Mouse (Mus musculus) hindbrain, postnatal 0 days (tissue): Measurements from ENCODE around the gene Cpped1. TPM values are rescaled to one million over a fixed set of nuclear protein-coding genes. Genes with fewer than 3 reads are reported as not detected.
A peak's percentile ranks its signal among the peaks of the same experiment; 100 is the strongest.

ENCODE experiments used
- ATAC-seq: fragments of 200-750 bp; cut with Nextera tagmentation; 2 replicates; pipeline ENCODE4 v1.8.0; 2017; ENCODE audit warnings: mild to moderate bottlenecking, moderate TSS enrichment, moderate library complexity
- DNase-seq: peaks from one replicate; pipeline ENCODE4 v3.0.0-alpha.2; 2015; ENCODE audit warnings: low spot score
- H3K27ac ChIP-seq: fragments of 300-500 bp; sonication (generic); 2 replicates; pipeline ENCODE4 v1.5.1; 2014; ENCODE audit warnings: mild to moderate bottlenecking
- H3K27me3 ChIP-seq: fragments of 300-500 bp; sonication (generic); 2 replicates; pipeline ENCODE4 v1.6.1; 2014; ENCODE audit warnings: low read length, mixed read lengths; ENCODE audit not compliant: insufficient read depth
- H3K36me3 ChIP-seq: fragments of 300-500 bp; sonication (generic); 2 replicates; pipeline ENCODE4 v1.6.1; 2014; ENCODE audit warnings: low read length, mixed read lengths; ENCODE audit not compliant: insufficient read depth
- H3K4me1 ChIP-seq: fragments of 300-500 bp; sonication (generic); 2 replicates; pipeline ENCODE4 v1.6.1; 2014; ENCODE audit warnings: antibody characterized with exemption, low read length, mixed read lengths; ENCODE audit not compliant: insufficient read depth
- H3K4me2 ChIP-seq: fragments of 300-500 bp; sonication (generic); 2 replicates; pipeline ENCODE4 v1.6.1; 2014; ENCODE audit warnings: low read depth, mild to moderate bottlenecking, low read length, moderate library complexity, mixed read lengths
- H3K4me3 ChIP-seq: fragments of 300-500 bp; sonication (generic); 2 replicates; pipeline ENCODE4 v1.5.1; 2014; ENCODE audit warnings: low read length
- H3K9ac ChIP-seq: fragments of 300-500 bp; sonication (generic); replicated peaks from 2 replicates; pipeline ENCODE4 v1.6.1; 2014; ENCODE audit warnings: mild to moderate bottlenecking, low read length, moderate library complexity, mixed read lengths
- H3K9me3 ChIP-seq: fragments of 300-500 bp; sonication (generic); 2 replicates; pipeline ENCODE4 v1.6.1; 2016; ENCODE audit warnings: low read length, mixed read lengths
- CTCF ChIP-seq: IDR thresholded peaks from 2 replicates; pipeline ENCODE4 v1.5.1; 2016; ENCODE audit warnings: antibody characterized with exemption, control low read depth, low read depth
- WGBS: fragments of 180-500 bp; shearing (Covaris S2); extraction: QIAGEN DNeasy Blood & Tissue Kit; methylation state at CpG from one replicate; pipeline ENCODE4 v1.1.7; 2014; 5-methylcytosine and 5-hydroxymethylcytosine counted together
- polyA plus RNA-seq: library from polyadenylated mRNA; unstranded; fragments of >200 nt; fragmentation: Nextera tagmentation; extraction: Ambion mirVana; gene quantifications from 2 replicates; pipeline ENCODE4 v1.2.1, GENCODE M21; 2015
- total RNA-seq: library from RNA; depleted of rRNA; stranded (reverse); fragments of >200 nt; gene quantifications from 2 replicates; pipeline ENCODE4 v1.2.3, GENCODE M21; 2014

The Cpped1 gene
- total and polyA plus RNA-seq, 2 experiments from 2014 or later = 18.6 to 25.6 TPM

GRCm38 (mm10) chr16:11820791-11821190, 88.5 kb downstream of the Cpped1 start:
- Histone ChIP-seq H3K4me3 (no peak overlapping the region), H3K4me2 (no peak overlapping the region), H3K36me3 (no peaks in the 10 kb centered on the region), H3K9me3 (no peaks in the 10 kb centered on the region), H3K9ac (no peak overlapping the region), H3K27ac (no peak overlapping the region), H3K27me3 (no peaks in the 10 kb centered on the region), H3K4me1 (no peaks in the 10 kb centered on the region; the same call in 1 of the 2 replicates)
- no peak for ATAC-seq
- TF ChIP-seq CTCF = no peak
- WGBS = 83% methylated on average over 7 of the region's 7 CpGs
- no peak for DNase-seq

DNA sequence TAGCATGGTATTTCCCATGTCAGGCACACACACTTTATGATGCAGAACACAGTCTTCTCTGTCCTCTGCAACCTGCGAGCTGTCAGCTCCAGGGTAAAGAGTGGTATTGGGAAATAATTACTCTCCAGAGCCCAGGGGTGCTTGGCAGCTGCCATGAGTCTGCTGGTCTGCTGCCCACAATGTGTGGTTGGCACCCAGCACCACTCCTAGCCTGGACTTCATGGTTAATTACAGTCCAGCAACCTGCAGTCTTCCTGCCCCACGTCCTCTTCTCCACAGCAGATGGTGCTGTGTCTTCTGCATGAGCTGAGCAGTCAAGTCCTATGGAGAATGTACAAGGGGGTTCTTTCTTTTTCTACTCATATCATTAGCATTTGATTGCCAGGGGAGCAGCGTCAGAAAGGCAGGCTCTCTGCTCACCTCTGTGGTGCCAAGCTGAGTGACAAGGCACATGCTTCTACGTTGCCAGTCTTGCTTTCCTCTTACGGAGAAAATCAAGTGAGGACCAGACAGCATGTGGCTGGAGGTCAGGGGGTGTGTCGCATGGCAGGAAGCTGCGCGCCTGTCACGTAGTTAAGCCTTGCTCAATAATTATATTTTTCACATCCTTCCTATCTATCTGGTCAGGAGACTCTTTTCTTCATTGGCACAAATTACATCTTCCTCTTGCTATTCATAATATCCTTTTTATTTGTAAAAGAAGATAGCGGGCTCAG, 94.2 kb downstream of the Cpped1 start:
- Histone ChIP-seq H3K4me2 (no peak overlapping the region), H3K4me1 (no peaks in the 10 kb centered on the region; the same call in 1 of the 2 replicates), H3K36me3 (no peaks in the 10 kb centered on the region), H3K27ac (no peak overlapping the region), H3K9me3 (no peaks in the 10 kb centered on the region), H3K9ac (no peak overlapping the region), H3K4me3 (no peak overlapping the region), H3K27me3 (no peaks in the 10 kb centered on the region)
- TF ChIP-seq CTCF = peak; percentile 35
- WGBS = 39% methylated on average over 10 of the region's 10 CpGs
- DNase-seq (peak; percentile 66), ATAC-seq (peak; percentile 79)

- no peak for ATAC-seq
- Histone ChIP-seq H3K4me3 (no peak overlapping the region), H3K4me2 (no peak overlapping the region), H3K4me1 (no peaks in the 10 kb centered on the region; the same call in 1 of the 2 replicates), H3K9me3 (no peaks in the 10 kb centered on the region), H3K27ac (no peak overlapping the region), H3K36me3 (no peaks in the 10 kb centered on the region), H3K9ac (no peak overlapping the region), H3K27me3 (no peaks in the 10 kb centered on the region)
- TF ChIP-seq CTCF = no peak
- DNase-seq = peak; percentile 33
- WGBS = 65% methylated on average over 8 of the region's 8 CpGs
Observed at GRCm38 (mm10) chr16:11812119-11812518, 97.1 kb downstream of the Cpped1 start.

- H3K4me2 ChIP-seq = no peak overlapping the region
- H3K27ac ChIP-seq = no peak overlapping the region; the same call in 1 of the 2 replicates
- no peaks in the 10 kb centered on the region for H3K4me1 ChIP-seq
- no peaks in the 10 kb centered on the region for H3K36me3 ChIP-seq
- WGBS = 51% methylated on average over 8 of the region's 8 CpGs
- no peak overlapping the region for H3K4me3 ChIP-seq
- TF ChIP-seq CTCF = no peak
- H3K9ac ChIP-seq = no peak overlapping the region
- no peak for DNase-seq
- H3K9me3 ChIP-seq = no peaks in the 10 kb centered on the region
- no peak for ATAC-seq
- no peaks in the 10 kb centered on the region for H3K27me3 ChIP-seq
Observed at GRCm38 (mm10) chr16:11809615-11810014, 99.6 kb downstream of the Cpped1 start.

DNA sequence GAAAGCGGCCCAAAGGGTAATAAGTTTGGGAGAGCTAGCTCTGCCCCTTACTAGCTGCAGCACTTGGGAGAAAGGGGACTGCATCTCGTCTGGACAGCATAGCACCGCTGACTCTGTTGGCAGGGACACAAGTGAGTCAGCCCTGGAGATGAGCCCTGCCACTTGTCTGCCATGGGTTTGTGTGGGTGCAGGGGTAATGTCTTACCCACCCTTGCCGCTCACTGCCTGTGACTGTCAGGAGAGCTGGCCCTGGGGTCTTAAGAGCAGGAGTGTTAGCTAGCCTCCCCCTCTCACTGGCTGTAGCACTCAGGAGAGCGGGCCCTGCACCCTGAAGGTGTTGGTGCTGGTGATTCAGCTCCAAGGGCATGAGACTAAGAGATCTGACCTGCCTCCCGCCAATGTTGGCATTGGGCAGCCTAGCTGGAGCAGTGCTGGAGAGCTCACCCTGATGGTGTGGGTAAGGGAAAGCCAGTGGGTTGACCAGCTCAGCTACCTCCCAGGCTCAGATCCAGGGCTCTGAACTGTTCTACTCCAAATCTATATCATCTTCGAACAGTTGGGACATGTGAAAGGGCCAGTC, 107.2 kb downstream of the Cpped1 start:
- no peaks in the 10 kb centered on the region for H3K4me1 ChIP-seq
- H3K27me3 ChIP-seq = no peaks in the 10 kb centered on the region
- no peak for TF ChIP-seq CTCF
- H3K4me3 ChIP-seq = no peak overlapping the region
- H3K4me2 ChIP-seq = no peak overlapping the region
- no peak overlapping the region for H3K9ac ChIP-seq
- H3K9me3 ChIP-seq = no peaks in the 10 kb centered on the region
- 91% methylated on average over 7 of the region's 7 CpGs for WGBS
- H3K27ac ChIP-seq = no peak overlapping the region
- no peak for ATAC-seq
- no peaks in the 10 kb centered on the region for H3K36me3 ChIP-seq
- DNase-seq = no peak

DNA sequence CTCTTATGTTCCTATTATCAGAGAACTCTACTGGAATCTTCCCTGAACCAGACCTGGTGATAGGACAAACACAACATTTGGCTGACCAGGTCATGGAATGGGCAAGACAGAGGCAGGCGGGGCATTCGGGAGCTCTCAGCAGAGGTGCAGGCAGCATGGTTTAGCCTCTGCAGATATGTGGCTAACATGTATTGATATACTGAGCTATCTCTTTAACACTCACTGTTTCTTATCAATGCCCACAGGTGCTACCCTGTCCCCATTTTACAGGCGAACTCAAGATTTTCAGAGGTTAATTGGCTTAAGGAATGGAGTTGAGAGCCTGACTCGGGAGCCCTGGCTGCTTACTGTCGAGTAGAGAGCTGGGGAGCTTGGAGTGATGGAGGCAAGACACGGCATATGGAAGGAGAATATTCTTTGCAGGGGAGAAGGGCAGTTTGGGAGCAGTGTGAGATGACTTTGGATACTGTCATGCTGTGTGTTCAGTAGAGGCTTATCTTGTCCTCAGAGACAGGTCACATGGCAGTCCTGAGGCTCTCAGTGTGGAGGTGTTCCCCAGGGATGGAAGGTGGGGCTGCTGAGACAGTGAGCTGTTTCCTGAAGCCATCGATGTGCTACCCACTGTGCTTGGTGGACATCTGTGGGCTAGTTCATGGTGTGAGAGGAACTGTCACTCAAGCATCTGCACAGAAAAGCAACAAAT, 113.3 kb downstream of the Cpped1 start:
- TF ChIP-seq CTCF = no peak
- no peak overlapping the region for H3K4me3 ChIP-seq
- WGBS = 71% methylated on average over 7 of the region's 7 CpGs
- no peaks in the 10 kb centered on the region for H3K27me3 ChIP-seq
- H3K9me3 ChIP-seq = no peaks in the 10 kb centered on the region
- H3K4me2 ChIP-seq = no peak overlapping the region
- DNase-seq = no peak
- no peaks in the 10 kb centered on the region for H3K36me3 ChIP-seq
- no peak for ATAC-seq
- no peak overlapping the region for H3K9ac ChIP-seq
- no peak overlapping the region for H3K27ac ChIP-seq
- no peaks in the 10 kb centered on the region for H3K4me1 ChIP-seq
